Mouse (Mus musculus): ENCODE data around the gene Olfr1359. TPM values are rescaled to one million over a fixed set of nuclear protein-coding genes. Genes with fewer than 3 reads are reported as not detected.
"Not testable (repeated sequence)": the region's sequence is repeated elsewhere in the genome, so short reads cannot be mapped to it uniquely, and the experiment has no call there.

Olfr1359 gene
- polyA plus RNA-seq, 1 experiment: not detected

- WGBS: under 1% methylated on average over 26 of the region's 26 CpGs
- DNase-seq (ENCODE audit: low read depth, low spot score): not testable (repeated sequence)
Measured at GRCm38 (mm10) chr13:21754294-21755001, 56.5 kb downstream of the Olfr1359 start.

DNA sequence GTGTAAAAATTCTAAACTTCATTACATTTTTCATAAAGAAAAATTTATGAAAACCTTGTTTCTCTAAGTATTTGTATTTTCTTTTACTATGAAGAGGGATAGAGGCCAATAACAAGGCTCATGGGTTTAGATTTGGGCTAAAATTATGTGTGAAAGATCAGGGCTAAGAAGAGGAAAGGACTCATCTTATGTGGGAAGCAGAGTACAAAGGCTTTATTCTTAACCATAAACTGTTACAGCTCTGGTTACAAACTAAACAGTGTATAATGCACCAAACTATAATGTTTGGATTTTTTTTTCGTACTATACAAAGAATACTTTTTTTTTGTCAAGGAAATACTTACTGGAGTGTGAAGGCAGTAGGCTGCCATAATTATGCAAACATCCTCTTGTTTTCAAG lies 57.8 kb downstream of the Olfr1359 start:
- DNase-seq (ENCODE audit: low read depth, low spot score): no peak
- WGBS: 59% methylated on average over 1 of the region's 1 CpGs

Other genes starting within 250 kb of the Olfr1359 start
- 8.3 and 11.0 TPM in 2 replicates for gene Zscan26, start 244.4 kb upstream of the Olfr1359 start, polyA plus RNA-seq (2012; rRNA removed)
- gene Nkapl, start 229.6 kb upstream of the Olfr1359 start, polyA plus RNA-seq (2012; rRNA removed): 0.10 TPM in 1 of 2 replicates, not detected in the other
- gene Zkscan4, start 219.2 kb upstream of the Olfr1359 start, polyA plus RNA-seq (2012; rRNA removed): 0.21 and 0.44 TPM in 2 replicates
- not detected in 2 replicates for gene Gm10065, start 218.7 kb upstream of the Olfr1359 start, polyA plus RNA-seq (2012; rRNA removed)
- gene AK157302, start 202.9 kb upstream of the Olfr1359 start, polyA plus RNA-seq (2012; rRNA removed): 0.08 and 0.09 TPM in 2 replicates
- 23.7 and 33.7 TPM in 2 replicates for gene Gm11273, start 196.7 kb upstream of the Olfr1359 start, polyA plus RNA-seq (2012; rRNA removed)
- 1.7 and 2.7 TPM in 2 replicates for gene Zkscan8, start 167.0 kb upstream of the Olfr1359 start, polyA plus RNA-seq (2012; rRNA removed)
- gene Olfr1366, start 155.3 kb upstream of the Olfr1359 start, polyA plus RNA-seq (2012; rRNA removed): not detected in 2 replicates
- not detected in 2 replicates for gene Olfr1535, start 138.2 kb upstream of the Olfr1359 start, polyA plus RNA-seq (2012; rRNA removed)
- not detected in 2 replicates for gene Olfr1364, start 116.4 kb upstream of the Olfr1359 start, polyA plus RNA-seq (2012; rRNA removed)
- gene Olfr1362, start 84.1 kb upstream of the Olfr1359 start, polyA plus RNA-seq (2012; rRNA removed): not detected in 2 replicates
- not detected in 2 replicates for gene Olfr11, start 55.6 kb upstream of the Olfr1359 start, polyA plus RNA-seq (2012; rRNA removed)
- gene Olfr1361, start 34.7 kb upstream of the Olfr1359 start, polyA plus RNA-seq (2012; rRNA removed): not detected in 2 replicates
- gene Olfr1360, start 20.7 kb upstream of the Olfr1359 start, polyA plus RNA-seq (2012; rRNA removed): not detected in 2 replicates
- 14.2 and 16.3 TPM in 2 replicates for gene Hist1h2bl, start 18.0 kb downstream of the Olfr1359 start, polyA plus RNA-seq (2012; rRNA removed)
- 23.0 and 39.3 TPM in 2 replicates for gene Hist1h2ai, start 18.3 kb downstream of the Olfr1359 start, polyA plus RNA-seq (2012; rRNA removed)
- 33.4 and 59.9 TPM in 2 replicates for gene Hist1h3h, start 19.5 kb downstream of the Olfr1359 start, polyA plus RNA-seq (2012; rRNA removed)
- gene Hist1h2bm, start 23.9 kb downstream of the Olfr1359 start, polyA plus RNA-seq (2012; rRNA removed): 4.5 and 5.5 TPM in 2 replicates
- gene Hist1h4j, start 37.0 kb downstream of the Olfr1359 start, polyA plus RNA-seq (2012; rRNA removed): 3.6 and 5.5 TPM in 2 replicates
- gene Hist1h4k, start 52.4 kb downstream of the Olfr1359 start, polyA plus RNA-seq (2012; rRNA removed): 44.1 and 68.7 TPM in 2 replicates
- gene Hist1h2ak, start 55.7 kb downstream of the Olfr1359 start, polyA plus RNA-seq (2012; rRNA removed): 14.9 and 16.4 TPM in 2 replicates
- gene Hist1h2bn, start 56.0 kb downstream of the Olfr1359 start, polyA plus RNA-seq (2012; rRNA removed): 3.5 and 9.7 TPM in 2 replicates
- gene Hist1h1b, start 82.5 kb downstream of the Olfr1359 start, polyA plus RNA-seq (2012; rRNA removed): 4.2 and 4.5 TPM in 2 replicates
- 46.3 and 55.3 TPM in 2 replicates for gene Hist1h3i, start 85.3 kb downstream of the Olfr1359 start, polyA plus RNA-seq (2012; rRNA removed)
- gene Hist1h2an, start 89.1 kb downstream of the Olfr1359 start, polyA plus RNA-seq (2012; rRNA removed): 7.4 and 15.3 TPM in 2 replicates
- gene Hist1h2bp, start 89.3 kb downstream of the Olfr1359 start, polyA plus RNA-seq (2012; rRNA removed): 2.1 and 5.4 TPM in 2 replicates
- 23.8 and 61.7 TPM in 2 replicates for gene Hist1h2bq, start 112.1 kb downstream of the Olfr1359 start, polyA plus RNA-seq (2012; rRNA removed)
- gene Hist1h2ao, start 112.4 kb downstream of the Olfr1359 start, polyA plus RNA-seq (2012; rRNA removed): not detected in 2 replicates
- 0.98 TPM in 1 of 2 replicates, not detected in the other for gene Hist1h4m, start 113.6 kb downstream of the Olfr1359 start, polyA plus RNA-seq (2012; rRNA removed)
- 38.1 and 56.7 TPM in 2 replicates for gene Hist1h4n, start 134.1 kb downstream of the Olfr1359 start, polyA plus RNA-seq (2012; rRNA removed)
- gene Hist1h2ap, start 135.4 kb downstream of the Olfr1359 start, polyA plus RNA-seq (2012; rRNA removed): 253 and 504 TPM in 2 replicates
- 19.9 and 53.9 TPM in 2 replicates for gene Hist1h2br, start 135.6 kb downstream of the Olfr1359 start, polyA plus RNA-seq (2012; rRNA removed)
- gene Zfp184, start 247.0 kb downstream of the Olfr1359 start, polyA plus RNA-seq (2012; rRNA removed): 0.10 and 0.29 TPM in 2 replicates